Comparison of ENCODE assay signal across 10 mouse cellular contexts in genomic region chr17:4220661-4221360, GRCm38 (mm10).
DNase-seq lines count a peak whose midpoint lies in the region; ATAC-seq lines count a peak whose summit lies in the region.
"Had no signal": no experiment of that assay in that cellular context is flagged by ENCODE, and none has a peak within 500 bp of the region (broad histone marks: within the 10 kb centered on the region; RNA-seq: fewer than 3 reads in every experiment).

No protein-coding gene starts in this region.

- WGBS in forebrain, embryonic 12.5 days: 70% methylated on average over 12 of the region's 12 CpGs
- WGBS in forebrain, embryonic 10.5 days: 85% methylated on average over 12 of the region's 12 CpGs
- WGBS in heart, embryonic 12.5 days: 59% methylated on average over 12 of the region's 12 CpGs
- WGBS in intestine, embryonic 15.5 days: 59% methylated on average over 12 of the region's 12 CpGs

- peak; percentile 69; the same call in 1 of the 2 replicates for ATAC-seq in forebrain, embryonic 12.5 days (ENCODE audit: low FRiP score)
- ATAC-seq in heart, embryonic 12.5 days (ENCODE audit: insufficient number of reproducible peaks, low FRiP score): no peak
- ATAC-seq in intestine, embryonic 15.5 days: no peak
- no peak for ATAC-seq in monocyte, adult 5-6 weeks (replicated peaks; ENCODE audit: insufficient number of reproducible peaks, low FRiP score, low TSS enrichment, poor library complexity, severe bottlenecking)

- peaks cover 8% of the 10 kb centered on the region; the same call in 1 of the 2 replicates for H3K4me1 ChIP-seq in forebrain, embryonic 12.5 days
- peaks cover 20% of the 10 kb centered on the region for H3K4me1 ChIP-seq in forebrain, embryonic 10.5 days
- H3K4me1 ChIP-seq in heart, embryonic 12.5 days (replicated peaks): peaks cover 10% of the 10 kb centered on the region; the same call in 1 of the 2 replicates
- no peaks in the 10 kb centered on the region; the same call in 1 of the 2 replicates for H3K4me1 ChIP-seq in intestine, embryonic 15.5 days (replicated peaks)
- H3K4me1 ChIP-seq: embryonic facial prominence, embryonic 12.5 days had no signal

- no peak for DNase-seq in forebrain, embryonic 10.5 days (ENCODE audit: extremely low spot score, low spot score)
- DNase-seq in lung, postnatal 10 days: peak; percentile 10
- DNase-seq in lung, postnatal 14 days: no peak
- peak; percentile 24 for DNase-seq in retina, embryonic 14.5 days (ENCODE audit: low spot score)
- DNase-seq: B cell, adult 2 months had no signal

- no peaks in the 10 kb centered on the region for H3K36me3 ChIP-seq in forebrain, embryonic 12.5 days (replicated peaks)
- H3K36me3 ChIP-seq in forebrain, embryonic 10.5 days (replicated peaks): no peaks in the 10 kb centered on the region
- no peaks in the 10 kb centered on the region for H3K36me3 ChIP-seq in heart, embryonic 12.5 days
- no peaks in the 10 kb centered on the region for H3K36me3 ChIP-seq in intestine, embryonic 15.5 days
- H3K36me3 ChIP-seq: embryonic facial prominence, embryonic 12.5 days had no signal

- H3K27ac ChIP-seq in forebrain, embryonic 12.5 days: no peak overlapping the region
- no peak overlapping the region for H3K27ac ChIP-seq in forebrain, embryonic 10.5 days
- peak overlapping the region; percentile 65 for H3K27ac ChIP-seq in heart, embryonic 12.5 days (ENCODE audit: poor library complexity, severe bottlenecking)
- H3K27ac ChIP-seq in intestine, embryonic 15.5 days: no peak overlapping the region
- H3K27ac ChIP-seq: embryonic facial prominence, embryonic 12.5 days had no signal

- H3K4me3 ChIP-seq in forebrain, embryonic 12.5 days (replicated peaks): no peak overlapping the region
- H3K4me3 ChIP-seq in forebrain, embryonic 10.5 days: no peak overlapping the region
- no peak overlapping the region for H3K4me3 ChIP-seq in heart, embryonic 12.5 days
- no peak overlapping the region for H3K4me3 ChIP-seq in intestine, embryonic 15.5 days (replicated peaks)
- H3K4me3 ChIP-seq: embryonic facial prominence, embryonic 12.5 days had no signal

- no peak overlapping the region for H3K4me2 ChIP-seq in forebrain, embryonic 12.5 days
- H3K4me2 ChIP-seq in heart, embryonic 12.5 days: no peak overlapping the region
- no peak overlapping the region for H3K4me2 ChIP-seq in intestine, embryonic 15.5 days (replicated peaks)
- H3K4me2 ChIP-seq: embryonic facial prominence, embryonic 12.5 days had no signal

- H3K27me3 ChIP-seq in forebrain, embryonic 12.5 days: no peaks in the 10 kb centered on the region
- no peaks in the 10 kb centered on the region for H3K27me3 ChIP-seq in forebrain, embryonic 10.5 days (ENCODE audit: poor library complexity, severe bottlenecking)
- H3K27me3 ChIP-seq in heart, embryonic 12.5 days (replicated peaks): no peaks in the 10 kb centered on the region
- H3K27me3 ChIP-seq in intestine, embryonic 15.5 days (replicated peaks): no peaks in the 10 kb centered on the region
- H3K27me3 ChIP-seq: embryonic facial prominence, embryonic 12.5 days had no signal

- no peak overlapping the region for H3K9ac ChIP-seq in forebrain, embryonic 12.5 days
- H3K9ac ChIP-seq in heart, embryonic 12.5 days: no peak overlapping the region
- no peak overlapping the region for H3K9ac ChIP-seq in intestine, embryonic 15.5 days
- H3K9ac ChIP-seq: embryonic facial prominence, embryonic 12.5 days had no signal

- no peaks in the 10 kb centered on the region for H3K9me3 ChIP-seq in forebrain, embryonic 12.5 days
- H3K9me3 ChIP-seq in forebrain, embryonic 10.5 days: no peaks in the 10 kb centered on the region
- no peaks in the 10 kb centered on the region for H3K9me3 ChIP-seq in heart, embryonic 12.5 days (replicated peaks)
- no peaks in the 10 kb centered on the region for H3K9me3 ChIP-seq in intestine, embryonic 15.5 days
- H3K9me3 ChIP-seq: embryonic facial prominence, embryonic 12.5 days had no signal

Comparison
In these comparisons a context has a peak if more than half of its experiments do, and no peak if none do; other contexts are left out.
1. DNase-seq: peak in lung, postnatal 10 days (single experiment) and retina, embryonic 14.5 days (single experiment); none in forebrain, embryonic 10.5 days (single experiment) and lung, postnatal 14 days (single experiment).